Mouse (Mus musculus) liver, embryonic 14.5 days (tissue): ENCODE results near the gene Carhsp1.

Experiments used
- CTCF ChIP-seq: IDR thresholded peaks from 2 replicates; pipeline ENCODE4 v1.5.1; 2016; ENCODE audit warnings: antibody characterized with exemption, low read depth, control low read depth
- EP300 ChIP-seq: IDR thresholded peaks from 2 replicates; pipeline ENCODE4 v1.6.1; 2016; ENCODE audit warnings: antibody characterized with exemption, low read depth

- TF ChIP-seq EP300: peak; percentile 91
- no peak for TF ChIP-seq CTCF
These were observed 4.3 kb upstream of the Carhsp1 start for GRCm38 (mm10) chr16:8676228-8676627.
